Mouse (Mus musculus) gastrocnemius, adult 2 months (tissue): ENCODE measurements at regions not wholly inside any gene's neighbourhood (a gene's known extent, or its start where the extent isn't known, plus 50 kb on each side); places are given as distances from the start of the nearest gene placed in this dataset.

ENCODE experiments used
- DNase-seq: peaks from one replicate; pipeline ENCODE4 v3.0.0; 2022
- H3K27ac ChIP-seq: fragments of 200-600 bp; 2 replicates; pipeline ENCODE4 v1.8.1; 2022; ENCODE audit warnings: mild to moderate bottlenecking
- H3K4me3 ChIP-seq: fragments of 200-600 bp; 2 replicates; pipeline ENCODE4 v1.8.1; 2022; ENCODE audit warnings: mild to moderate bottlenecking, moderate library complexity
- CTCF ChIP-seq: fragments of 200-600 bp; IDR thresholded peaks from 2 replicates; pipeline ENCODE4 v1.8.1; 2022; ENCODE audit warnings: antibody characterized with exemption, mild to moderate bottlenecking, moderate library complexity
- intact Hi-C: fragments of 180-260 bp; cut with DNase I; formaldehyde crosslinking; loops from one replicate; pipeline ENCODE4 v1.15.1; 2025

- intact Hi-C loops: no loop called here
- no peak for TF ChIP-seq CTCF
- DNase-seq: peak; percentile 36
- 0 out of 2 replicates have a peak overlapping the region, but pooled peaks have one; percentile 12 for H3K27ac ChIP-seq
- no peak overlapping the region for H3K4me3 ChIP-seq
Observed at GRCm38 (mm10) chr1:187413881-187414280, 194.7 kb upstream of the Esrrg start.

GRCm38 (mm10) chr1:187418186-187419140 is 190.1 kb upstream of the Esrrg start:
- no peak overlapping the region for H3K4me3 ChIP-seq
- intact Hi-C loops: no loop called here
- TF ChIP-seq CTCF: no peak
- DNase-seq: no peak
- H3K27ac ChIP-seq: no peak overlapping the region

GRCm38 (mm10) chr1:187428536-187429215 is 179.9 kb upstream of the Esrrg start:
- TF ChIP-seq CTCF: no peak
- intact Hi-C loops: no loop called here
- DNase-seq: no peak
- Histone ChIP-seq H3K27ac (no peak overlapping the region), H3K4me3 (no peak overlapping the region)

- no peak overlapping the region for H3K27ac ChIP-seq
- intact Hi-C loops: no loop called here
- no peak for TF ChIP-seq CTCF
- DNase-seq: no peak
- no peak overlapping the region for H3K4me3 ChIP-seq
Observed at GRCm38 (mm10) chr1:187433716-187434634, 174.6 kb upstream of the Esrrg start.

GRCm38 (mm10) chr1:187439170-187439914 is 169.2 kb upstream of the Esrrg start:
- Histone ChIP-seq H3K27ac (no peak overlapping the region), H3K4me3 (no peak overlapping the region)
- intact Hi-C loops: no loop called here
- DNase-seq: no peak
- TF ChIP-seq CTCF: no peak

GRCm38 (mm10) chr1:187441668-187442193 is 166.9 kb upstream of the Esrrg start:
- no peak for TF ChIP-seq CTCF
- intact Hi-C loops: loop anchor here (10.0 kb wide), 1 partner anchor 333 kb away; no protein-coding TSS in a partner anchor

GRCm38 (mm10) chr1:187446511-187446910 is 162.1 kb upstream of the Esrrg start:
- no peak overlapping the region for H3K4me3 ChIP-seq
- intact Hi-C loops: loop anchor here (10.0 kb wide), 1 partner anchor 328 kb away; no protein-coding TSS in a partner anchor
- TF ChIP-seq CTCF: no peak
- no peak overlapping the region for H3K27ac ChIP-seq
- DNase-seq: no peak

More at GRCm38 (mm10) chr1:187441668-187442193, 166.9 kb upstream of the Esrrg start:
- no peak overlapping the region for H3K4me3 ChIP-seq
- no peak overlapping the region for H3K27ac ChIP-seq
- DNase-seq: no peak

GRCm38 (mm10) chr1:187448173-187448572 is 160.4 kb upstream of the Esrrg start:
- peak; percentile 56 for DNase-seq
- H3K27ac ChIP-seq: no peak overlapping the region
- no peak overlapping the region for H3K4me3 ChIP-seq
- intact Hi-C loops: loop anchor here (10.0 kb wide), 1 partner anchor 327 kb away; no protein-coding TSS in a partner anchor
- TF ChIP-seq CTCF: peak; percentile 81

GRCm38 (mm10) chr1:187450106-187450505 is 158.5 kb upstream of the Esrrg start:
- Histone ChIP-seq H3K4me3 (no peak overlapping the region), H3K27ac (no peak overlapping the region)
- intact Hi-C loops: loop anchor here (5.0 kb wide), 2 partner anchors 522 to 542 kb away; no protein-coding TSS in a partner anchor
- no peak for DNase-seq
- no peak for TF ChIP-seq CTCF

- no peak overlapping the region for H3K27ac ChIP-seq
- no peak overlapping the region for H3K4me3 ChIP-seq
- intact Hi-C loops: loop anchor here (5.0 kb wide), 2 partner anchors 520 to 540 kb away; no protein-coding TSS in a partner anchor
- TF ChIP-seq CTCF: peak; percentile 61
- DNase-seq: peak; percentile 49
Observed at GRCm38 (mm10) chr1:187452189-187452588, 156.4 kb upstream of the Esrrg start.

- TF ChIP-seq CTCF: peak; percentile 58
- intact Hi-C loops: loop anchor here (5.0 kb wide), 2 partner anchors 518 to 538 kb away; no protein-coding TSS in a partner anchor
- Histone ChIP-seq H3K27ac (no peak overlapping the region), H3K4me3 (no peak overlapping the region)
- no peak for DNase-seq
Observed at GRCm38 (mm10) chr1:187454431-187454830, 154.2 kb upstream of the Esrrg start.
